Mouse (Mus musculus): ENCODE results near the gene Rasgef1a. TPM values are rescaled to one million over a fixed set of nuclear protein-coding genes. Genes with fewer than 3 reads are reported as not detected.

Gene Rasgef1a
- total RNA-seq, 2 experiments from 2014 or later, result 0.14 to 0.16 TPM

DNA sequence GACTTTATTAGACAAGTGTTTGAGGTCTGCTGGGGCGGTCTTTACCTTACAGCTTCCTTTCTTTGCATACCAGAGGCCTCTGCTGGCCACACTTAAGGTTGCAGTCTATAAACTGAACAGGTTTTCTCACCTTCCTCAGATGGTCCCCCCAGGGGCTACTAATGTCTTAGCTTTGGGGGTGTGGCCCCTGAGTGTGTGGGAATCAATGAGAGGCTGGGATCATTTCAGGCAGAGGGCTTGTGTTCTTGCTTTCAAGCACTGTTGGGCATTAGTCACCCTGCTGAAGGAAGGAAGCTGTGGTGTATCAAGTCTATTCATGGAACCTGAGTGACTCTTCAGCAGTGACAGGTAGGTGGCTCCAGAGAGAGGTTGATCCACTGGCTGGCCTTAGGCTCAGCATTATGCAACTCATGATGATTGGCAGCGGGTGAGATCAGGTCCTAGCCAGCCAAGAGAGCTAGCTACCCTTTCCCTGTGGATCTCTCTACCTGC lies 88.1 kb downstream of the Rasgef1a start:
- intact Hi-C loops (cut with DNase I), result loop anchor here (5.0 kb wide), 1 partner anchor 167 kb away; no protein-coding TSS in a partner anchor

DNA sequence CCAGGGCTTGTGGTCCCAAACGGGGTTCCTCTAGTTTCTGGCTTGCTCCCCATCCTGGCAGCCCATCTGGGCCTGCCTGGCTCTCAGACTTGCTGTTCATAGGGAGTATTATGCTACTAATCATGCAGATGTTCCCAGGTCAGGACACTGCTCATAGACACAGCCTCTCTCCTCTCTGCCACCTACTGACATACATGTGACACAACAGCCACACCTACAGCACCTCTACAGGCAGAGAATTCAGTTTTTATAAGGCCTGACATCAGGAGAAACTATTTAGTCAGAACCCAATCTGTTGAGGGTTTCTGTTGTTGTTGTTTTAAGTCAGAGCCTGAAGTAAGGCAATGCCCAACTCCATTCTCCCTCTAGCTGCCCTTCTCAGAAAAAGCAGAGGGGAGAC lies 100.6 kb downstream of the Rasgef1a start:
- no peak for DNase-seq (ENCODE audit: low spot score)
- intact Hi-C loops (cut with DNase I), result no loop called here

More for the DNA sequence above, 88.1 kb downstream of the Rasgef1a start:
- DNase-seq (ENCODE audit: low spot score), result no peak

DNA sequence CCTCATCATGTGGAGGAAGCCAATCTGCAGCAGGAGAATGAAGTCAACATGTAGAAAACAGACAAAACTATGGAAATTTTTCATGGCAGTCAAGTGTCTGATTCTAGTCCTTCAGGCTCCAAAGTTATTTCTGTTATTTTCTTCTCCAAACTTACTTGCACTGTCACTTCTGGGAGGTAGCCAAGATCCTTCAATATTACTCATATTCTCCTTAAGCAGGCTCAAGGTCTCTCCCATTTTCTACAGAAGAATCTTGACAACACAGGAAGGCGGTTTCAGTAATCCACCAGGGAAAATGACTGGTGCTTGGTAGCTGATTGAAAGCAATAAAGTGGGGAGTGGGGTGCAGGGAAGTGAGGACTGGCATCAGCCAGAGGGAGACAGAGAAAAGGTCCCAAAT lies 111.5 kb downstream of the Rasgef1a start:
- intact Hi-C loops (cut with DNase I), result no loop called here
- DNase-seq (ENCODE audit: low spot score), result no peak

DNA sequence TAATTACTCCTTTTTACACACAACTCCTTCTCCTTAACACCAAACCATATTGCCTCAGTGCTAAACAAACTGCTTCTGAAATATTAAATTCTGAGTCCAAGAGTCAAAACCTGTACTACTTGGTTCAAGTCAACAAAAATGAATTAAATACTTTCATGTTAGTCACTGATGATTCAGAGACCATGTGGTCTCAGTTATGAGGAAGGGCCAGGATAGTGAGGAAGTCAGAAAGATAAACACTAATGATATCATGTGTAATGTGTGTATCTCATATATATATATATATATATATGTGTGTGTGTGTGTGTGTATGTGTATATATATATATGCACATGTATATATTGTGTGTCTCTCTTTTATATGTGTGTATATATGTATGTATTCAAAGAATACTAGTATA lies 115.3 kb downstream of the Rasgef1a start:
- no peak for DNase-seq (ENCODE audit: low spot score)
- intact Hi-C loops (cut with DNase I), result no loop called here

DNA sequence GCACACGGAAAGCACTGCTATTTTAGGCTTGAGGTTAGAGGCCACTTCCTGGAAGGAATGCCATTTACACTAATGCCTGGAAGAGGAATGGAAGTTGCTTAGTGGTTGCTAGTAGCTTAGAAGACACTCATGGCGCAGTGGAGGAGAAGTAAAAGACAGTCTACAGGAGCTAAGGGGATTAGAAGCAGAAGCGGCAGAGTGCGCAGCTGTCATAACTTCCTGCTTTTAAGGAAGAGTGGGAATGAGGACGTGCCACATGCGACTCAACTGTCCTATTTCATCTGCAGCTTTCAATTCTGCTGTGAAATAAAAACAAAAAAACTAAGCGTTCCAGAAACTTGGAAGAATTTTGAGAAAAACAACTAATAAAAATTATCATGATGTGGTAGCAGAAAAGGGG lies 116.0 kb downstream of the Rasgef1a start:
- DNase-seq (ENCODE audit: low spot score), result no peak
- intact Hi-C loops (cut with DNase I), result no loop called here

DNA sequence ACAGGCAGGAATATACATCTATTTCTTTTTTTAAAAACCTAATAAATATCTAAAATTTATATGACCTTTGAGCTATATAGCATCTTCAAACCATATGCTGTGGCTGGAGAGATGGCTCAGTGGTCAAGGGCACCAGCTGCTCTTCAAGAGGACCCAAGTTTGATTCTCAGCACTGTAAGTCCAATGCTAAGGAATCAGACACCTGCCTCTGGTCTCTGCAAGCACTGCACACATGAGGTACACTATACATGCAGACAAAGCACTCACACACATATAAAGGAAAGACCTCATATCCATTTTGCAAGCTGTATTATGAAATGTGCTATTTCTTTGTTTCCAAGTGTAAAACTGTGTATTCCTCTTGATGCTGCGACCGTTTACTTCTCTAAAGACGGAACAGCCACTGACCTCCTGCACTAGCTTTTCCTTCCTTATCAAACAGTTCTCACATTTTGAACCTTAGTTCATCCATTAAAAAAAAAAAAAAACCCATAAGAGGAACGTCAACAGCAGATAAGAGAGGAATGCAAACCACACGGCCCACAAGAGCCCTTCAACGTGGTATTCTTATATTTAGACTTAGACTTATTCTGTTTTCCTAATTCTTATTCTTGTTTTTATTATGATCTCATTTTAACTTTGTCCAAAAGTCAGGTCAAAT lies 116.7 kb downstream of the Rasgef1a start:
- no peak for DNase-seq (ENCODE audit: low spot score)
- intact Hi-C loops (cut with DNase I), result no loop called here

DNA sequence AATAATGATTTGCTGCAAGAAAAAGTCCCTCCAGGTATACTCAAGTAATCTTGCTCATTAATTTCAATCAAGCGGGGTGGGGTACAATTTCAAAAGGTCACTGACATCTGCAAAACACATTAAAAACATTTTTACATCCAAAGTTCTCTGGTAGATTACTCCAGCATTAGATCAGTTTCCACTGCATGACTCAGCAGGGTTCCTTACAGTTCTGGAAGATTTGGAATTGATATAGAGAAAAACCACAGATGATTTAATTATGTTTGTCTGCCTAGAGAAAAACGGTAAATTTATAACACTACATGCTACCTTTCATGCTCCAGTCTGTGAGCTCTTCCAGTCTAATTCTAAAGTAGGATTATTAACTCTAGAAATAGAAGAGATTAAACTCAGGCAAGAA lies 118.8 kb downstream of the Rasgef1a start:
- no peak for DNase-seq (ENCODE audit: low spot score)
- intact Hi-C loops (cut with DNase I), result no loop called here

DNA sequence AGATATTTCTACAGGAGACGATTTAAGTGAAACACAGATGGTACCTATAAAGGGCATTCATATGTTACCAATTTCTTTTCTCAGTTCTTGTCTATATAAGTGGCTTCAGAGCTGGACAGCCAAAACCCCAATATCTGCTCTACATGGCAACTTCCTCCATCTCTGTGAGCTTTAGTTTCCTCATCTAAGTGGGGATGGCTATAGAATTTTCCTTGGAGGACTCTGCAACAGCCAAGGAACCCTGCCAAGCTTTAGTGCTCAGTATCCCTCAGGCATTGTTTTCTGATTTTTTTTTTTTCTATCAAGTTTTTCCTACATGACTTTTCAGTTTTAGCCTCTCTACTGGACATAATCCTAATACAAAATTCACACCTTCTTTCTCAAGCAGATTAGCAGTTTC lies 123.2 kb downstream of the Rasgef1a start:
- no peak for DNase-seq (ENCODE audit: low spot score)
- intact Hi-C loops (cut with DNase I), result no loop called here

DNA sequence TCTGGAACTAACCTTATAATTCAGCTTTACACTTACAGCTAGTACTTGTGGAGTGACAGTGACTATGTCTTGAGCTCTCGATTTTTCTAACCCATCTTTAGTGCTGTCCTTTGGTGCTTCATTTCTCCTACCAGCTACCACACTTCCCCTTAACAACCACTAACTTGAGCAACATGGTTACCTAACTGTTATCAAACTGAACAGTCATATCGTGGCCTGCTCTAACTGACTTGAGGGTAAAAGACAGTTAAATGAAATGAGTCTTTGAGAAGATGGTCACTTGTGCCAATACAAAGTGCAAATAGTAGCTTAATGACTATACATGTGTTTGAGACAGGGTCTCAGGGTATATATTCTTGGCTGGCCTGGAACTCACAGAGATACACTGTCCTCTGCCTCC lies 125.9 kb downstream of the Rasgef1a start:
- intact Hi-C loops (cut with DNase I), result no loop called here
- DNase-seq (ENCODE audit: low spot score), result no peak

DNA sequence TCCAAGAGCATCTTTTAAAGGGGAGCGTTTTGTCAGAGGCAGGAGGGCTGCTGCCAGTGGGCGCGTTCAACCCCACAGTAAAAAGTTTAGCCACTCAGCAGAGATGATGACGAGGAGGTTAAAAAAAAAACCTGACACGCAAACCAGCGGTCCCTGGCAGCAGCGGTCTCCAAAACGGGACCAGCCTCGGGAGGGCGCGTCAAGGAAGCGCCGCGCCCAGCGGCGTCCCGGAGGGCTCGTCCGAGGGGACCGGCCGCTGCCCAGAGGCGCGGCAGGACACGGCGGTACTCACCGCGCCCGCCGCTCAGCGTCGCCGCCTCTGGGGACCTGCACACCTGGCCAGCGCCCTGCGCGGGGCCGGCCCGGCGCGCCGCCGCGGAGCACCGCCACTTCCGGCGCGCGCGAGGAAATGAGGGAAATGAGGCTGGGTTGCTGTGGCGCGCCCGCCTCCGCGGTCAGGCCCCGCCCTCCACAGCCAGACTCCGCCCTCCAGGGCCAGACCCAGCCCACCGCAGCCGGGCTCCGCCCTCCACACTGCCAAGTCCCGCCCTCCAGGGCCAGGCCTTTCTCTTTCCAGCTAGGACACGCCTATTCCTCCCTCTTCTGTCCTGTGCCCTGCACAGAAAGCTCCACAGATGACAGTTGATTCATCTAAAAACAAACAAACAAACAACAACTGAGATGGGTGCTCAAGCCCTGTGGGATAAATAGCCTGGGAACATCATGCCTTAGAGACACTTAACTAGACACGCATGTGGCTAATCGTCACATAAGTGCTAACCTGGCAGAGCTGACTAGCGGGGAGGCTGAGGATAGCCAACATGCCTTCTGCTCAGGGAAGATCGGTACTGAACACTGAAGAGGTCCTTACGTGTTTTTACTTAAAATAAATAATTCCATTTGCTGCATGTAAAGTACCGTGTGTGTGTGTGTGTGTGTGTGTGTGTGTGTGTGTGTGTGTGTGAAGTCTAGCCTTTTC lies 127.8 kb downstream of the Rasgef1a start, which contains the start of gene Csgalnact2:
TSS of gene Csgalnact2 (minus strand) at position 410 of the 979 bp plus-strand sequence.
- intact Hi-C loops (cut with DNase I), result no loop called here
- DNase-seq (ENCODE audit: low spot score), result peak; percentile 92

DNA sequence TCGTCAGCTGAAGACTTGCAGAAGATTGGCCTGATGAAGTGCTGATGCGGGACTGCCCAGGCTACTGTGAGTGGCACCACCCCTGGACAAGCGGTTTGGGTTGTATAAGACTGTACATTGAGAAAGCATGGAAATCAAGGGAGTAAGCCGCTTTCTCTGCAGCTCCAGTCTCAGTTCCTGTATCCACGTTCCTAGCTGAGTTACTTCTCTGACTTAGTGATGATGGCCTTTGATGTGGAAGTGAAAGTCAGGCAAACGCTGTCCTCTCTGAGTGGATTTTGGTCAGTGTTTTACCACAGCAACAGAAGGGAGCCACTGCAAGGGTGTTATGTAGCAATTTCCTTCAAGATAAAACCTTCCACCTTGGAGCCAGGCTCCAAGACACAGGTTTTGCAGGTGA lies 129.7 kb downstream of the Rasgef1a start:
- intact Hi-C loops (cut with DNase I), result no loop called here
- DNase-seq (ENCODE audit: low spot score), result no peak

Small RNAs within 50 kb of the gene (microRNA-seq; reads per million reads assigned to microRNA genes)
- gene Mir7044, result not detected

Other genes with a start within 250 kb of the Rasgef1a start
- 10 to 100 TPM; 31.3 to 32.3 TPM for gene Zfp637, start 170.3 kb upstream of the Rasgef1a start, total RNA-seq (2021)
- gene Zfp239, start 149.3 kb upstream of the Rasgef1a start, total RNA-seq (2021), result under 1 TPM; 0.16 to 0.25 TPM
- 100 to 1,000 TPM; 192 to 213 TPM for gene Hnrnpf, start 111.1 kb upstream of the Rasgef1a start, total RNA-seq (2021)
- not detected for gene Fxyd4, start 73.7 kb upstream of the Rasgef1a start, total RNA-seq (2021)
- gene Csgalnact2, start 127.7 kb downstream of the Rasgef1a start, total RNA-seq (2021), result 10 to 100 TPM; 16.3 TPM
- 1 to 10 TPM; 6.9 to 8.1 TPM for gene Ret, start 186.3 kb downstream of the Rasgef1a start, total RNA-seq (2021)